Mouse (Mus musculus) ES-Bruce4 (cell line): Measurements from ENCODE around the gene Sipa1l2.

Experiments used
- CTCF ChIP-seq: IDR thresholded peaks from one replicate; pipeline ENCODE4 v1.8.1; 2011; ENCODE audit warnings: low read depth, low read length
- EP300 ChIP-seq: IDR thresholded peaks from 2 replicates; pipeline ENCODE4 v1.6.1; 2011; ENCODE audit warnings: low read depth, low read length; ENCODE audit not compliant: insufficient read depth
- POLR2A ChIP-seq: IDR thresholded peaks from one replicate; pipeline ENCODE4 v1.8.1; 2011; ENCODE audit warnings: low read length; ENCODE audit not compliant: insufficient read depth

- TF ChIP-seq POLR2A = no peak
- no peak for TF ChIP-seq EP300
- no peak for TF ChIP-seq CTCF
These were observed 140.5 kb downstream of the Sipa1l2 start for GRCm38 (mm10) chr8:125428979-125429690.
